Mouse (Mus musculus): Measurements from ENCODE around the gene Tes3-ps. TPM values are rescaled to one million over a fixed set of nuclear protein-coding genes. Genes with fewer than 3 reads are reported as not detected.

Tes3-ps gene
- total and polyA plus RNA-seq, 3 experiments, result 0.31 to 0.68 TPM; not detected in 1

DNA sequence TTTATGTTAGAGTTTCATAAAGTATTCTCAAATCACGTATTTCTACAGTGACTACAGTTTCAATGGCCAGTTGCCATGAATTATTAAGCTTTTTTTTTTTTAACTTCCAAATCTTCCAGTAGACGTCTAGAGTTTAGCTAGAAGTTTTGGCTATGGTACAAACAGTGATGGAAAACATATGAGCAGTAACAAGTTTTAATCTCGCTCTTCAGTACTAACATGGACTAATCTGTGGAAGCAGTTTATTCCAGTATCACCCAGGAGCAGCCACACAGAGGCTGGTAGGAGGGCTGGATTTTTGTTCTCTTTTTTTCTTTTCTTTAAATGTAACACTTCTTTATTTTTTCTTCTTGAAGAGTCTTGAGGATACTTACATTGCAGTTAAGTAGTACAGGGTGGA is 51.2 kb downstream of the Tes3-ps start, which contains the start of gene Aspn:
TSS of gene Aspn (plus strand) at position 165 of the 400 bp plus-strand sequence.
- Histone ChIP-seq H3K4me1 (ENCODE audit: control insufficient read depth in 1 of 2, insufficient read depth in 2 of 2, low read length in 2 of 2) (no peaks in the 10 kb centered on the region), H3K9ac (ENCODE audit: control insufficient read depth, low read depth, low read length, poor library complexity, severe bottlenecking) (no peak within 1 kb of the TSS), H3K4me3 (ENCODE audit: control insufficient read depth in 1 of 2, insufficient read depth in 1 of 2, low read depth in 2 of 2, low read length in 2 of 2) (no peak within 1 kb of the TSS), H3K79me2 (ENCODE audit: control insufficient read depth, insufficient read depth, low read length, poor library complexity) (no peaks in the 10 kb centered on the region), H3K27ac (ENCODE audit: control insufficient read depth, low read depth, low read length) (no peak within 1 kb of the TSS), H3K9me3 (replicated peaks; ENCODE audit: insufficient read depth, low read length) (no peaks in the 10 kb centered on the region), H3K36me3 (ENCODE audit: control insufficient read depth in 1 of 2, insufficient read depth in 2 of 2, low read length in 2 of 2) (no peaks in the 10 kb centered on the region), H3K27me3 (ENCODE audit: control insufficient read depth in 1 of 2, insufficient read depth in 2 of 2, low read length in 2 of 2) (no peaks in the 10 kb centered on the region)
- DNase-seq (ENCODE audit: low read depth, low spot score), result no peak
- TF ChIP-seq NELFE (IDR thresholded peaks at IDR 0.05; ENCODE audit: low read depth, low read length) (no peak), HCFC1 (IDR thresholded peaks at IDR 0.05; ENCODE audit: low read depth, low read length) (no peak), ETS1 (IDR thresholded peaks at IDR 0.05; ENCODE audit: low read depth, low read length) (no peak), ZMIZ1 (IDR thresholded peaks at IDR 0.05; ENCODE audit: low read depth, low read length) (no peak), UBTF (IDR thresholded peaks at IDR 0.05; ENCODE audit: borderline replicate concordance, insufficient read depth, low read depth, low read length) (no peak), POLR2AphosphoS5 (IDR thresholded peaks at IDR 0.05; ENCODE audit: borderline replicate concordance, low read depth, low read length) (no peak), GABPA (IDR thresholded peaks at IDR 0.05; ENCODE audit: low read depth, low read length) (no peak), USF2 (IDR thresholded peaks at IDR 0.05; ENCODE audit: borderline replicate concordance in 1 of 2, insufficient read depth in 1 of 2, low read depth in 1 of 2, low read length in 2 of 2) (no peak), E2F4 (IDR thresholded peaks at IDR 0.05; ENCODE audit: borderline replicate concordance, low read depth, low read length) (no peak), MYB (IDR thresholded peaks at IDR 0.05; ENCODE audit: low read depth, low read length) (no peak), CHD1 (IDR thresholded peaks at IDR 0.05; ENCODE audit: low read depth, low read length) (no peak), MAZ (IDR thresholded peaks at IDR 0.05; ENCODE audit: low read depth, low read length) (no peak), EP300 (IDR thresholded peaks at IDR 0.05; ENCODE audit: low read depth in 1 of 2, low read length in 2 of 2) (no peak), NRF1 (IDR thresholded peaks at IDR 0.05; ENCODE audit: insufficient read depth, low read depth, low read length, poor library complexity, severe bottlenecking) (no peak), POLR2AphosphoS2 (IDR thresholded peaks at IDR 0.05; ENCODE audit: low read length) (no peak)

DNA sequence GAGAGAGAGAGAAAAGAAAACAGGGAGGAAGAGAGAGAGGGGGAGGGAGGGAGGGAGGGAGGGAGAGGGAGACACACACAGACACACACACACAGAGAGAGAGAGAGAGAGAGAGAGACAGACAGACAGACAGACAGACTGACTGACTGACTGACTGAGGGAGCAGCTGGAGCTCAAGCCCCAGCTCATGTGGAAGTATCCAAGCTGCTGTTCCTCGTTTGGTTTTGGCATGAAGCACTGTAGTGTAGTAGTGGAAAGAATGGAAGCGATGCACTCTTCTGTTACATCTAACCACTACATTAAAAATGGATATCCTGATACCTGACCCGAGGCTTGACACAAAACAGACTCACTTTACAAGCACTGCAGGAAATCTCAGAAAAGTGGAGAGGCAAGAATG is 52.5 kb downstream of the Tes3-ps start:
- H3K27me3 ChIP-seq (ENCODE audit: control insufficient read depth in 1 of 2, insufficient read depth in 2 of 2, low read length in 2 of 2), result no peaks in the 10 kb centered on the region
- TF ChIP-seq TBP (IDR thresholded peaks at IDR 0.05; ENCODE audit: low read depth, low read length) (no peak), RCOR1 (IDR thresholded peaks at IDR 0.05; ENCODE audit: low read depth, low read length) (no peak), SMC3 (IDR thresholded peaks at IDR 0.05; ENCODE audit: low read depth, low read length) (no peak)
- H3K9me3 ChIP-seq (replicated peaks; ENCODE audit: insufficient read depth, low read length), result no peaks in the 10 kb centered on the region
- H3K4me3 ChIP-seq (ENCODE audit: control insufficient read depth in 1 of 2, insufficient read depth in 1 of 2, low read depth in 2 of 2, low read length in 2 of 2), result no peak overlapping the region
- H3K27ac ChIP-seq (ENCODE audit: control insufficient read depth, low read depth, low read length), result no peak overlapping the region
- H3K36me3 ChIP-seq (ENCODE audit: control insufficient read depth in 1 of 2, insufficient read depth in 2 of 2, low read length in 2 of 2), result no peaks in the 10 kb centered on the region
- H3K79me2 ChIP-seq (ENCODE audit: control insufficient read depth, insufficient read depth, low read length, poor library complexity), result no peaks in the 10 kb centered on the region
- no peak for DNase-seq (ENCODE audit: low read depth, low spot score)
- no peaks in the 10 kb centered on the region for H3K4me1 ChIP-seq (ENCODE audit: control insufficient read depth in 1 of 2, insufficient read depth in 2 of 2, low read length in 2 of 2)
- no peak overlapping the region for H3K9ac ChIP-seq (ENCODE audit: control insufficient read depth, low read depth, low read length, poor library complexity, severe bottlenecking)

Other genes with a start within 250 kb of the Tes3-ps start
- gene Susd3, start 244.6 kb upstream of the Tes3-ps start, total RNA-seq (2012; rRNA removed), result 12.5 and 16.2 TPM in 2 replicates
- 10 to 100 TPM in 1 of 2 experiments, not detected in 1; 10.8 TPM for gene Susd3, start 244.6 kb upstream of the Tes3-ps start, polyA plus RNA-seq (2012; ENCODE audit: insufficient read depth in 1 of 2, insufficient read length in 2 of 2, low read depth in 1 of 2, low replicate concordance in 2 of 2, missing spikeins in 1 of 2)
- gene Fgd3, start 173.0 kb upstream of the Tes3-ps start, total RNA-seq (2012; rRNA removed), result 5.0 and 6.7 TPM in 2 replicates
- 1 to 10 TPM in 1 of 2 experiments, not detected in 1; 6.9 TPM for gene Fgd3, start 173.0 kb upstream of the Tes3-ps start, polyA plus RNA-seq (2012; ENCODE audit: insufficient read depth in 1 of 2, insufficient read length in 2 of 2, low read depth in 1 of 2, low replicate concordance in 2 of 2, missing spikeins in 1 of 2)
- gene Bicd2, start 151.7 kb upstream of the Tes3-ps start, total RNA-seq (2012; rRNA removed), result 18.0 and 21.8 TPM in 2 replicates
- gene Bicd2, start 151.7 kb upstream of the Tes3-ps start, polyA plus RNA-seq (2012; ENCODE audit: insufficient read depth in 1 of 2, insufficient read length in 2 of 2, low read depth in 1 of 2, low replicate concordance in 2 of 2, missing spikeins in 1 of 2), result 10 to 100 TPM in 1 of 2 experiments, not detected in 1; 22.6 TPM
- 18.5 and 19.6 TPM in 2 replicates for gene Ippk, start 72.1 kb upstream of the Tes3-ps start, total RNA-seq (2012; rRNA removed)
- gene Ippk, start 72.1 kb upstream of the Tes3-ps start, polyA plus RNA-seq (2012; ENCODE audit: insufficient read depth in 1 of 2, insufficient read length in 2 of 2, low read depth in 1 of 2, low replicate concordance in 2 of 2, missing spikeins in 1 of 2), result 10 to 100 TPM in 1 of 2 experiments, not detected in 1; 14.0 TPM
- gene Ecm2, start 11.5 kb downstream of the Tes3-ps start, total RNA-seq (2012; rRNA removed), result 0.04 and 0.07 TPM in 2 replicates
- under 1 TPM in 1 of 2 experiments, not detected in 1; 0.08 TPM for gene Ecm2, start 11.5 kb downstream of the Tes3-ps start, polyA plus RNA-seq (2012; ENCODE audit: insufficient read depth in 1 of 2, insufficient read length in 2 of 2, low read depth in 1 of 2, low replicate concordance in 2 of 2, missing spikeins in 1 of 2)
- gene Aspn, start 51.1 kb downstream of the Tes3-ps start, total RNA-seq (2012; rRNA removed), result not detected in 2 replicates
- gene Aspn, start 51.1 kb downstream of the Tes3-ps start, polyA plus RNA-seq (2012; ENCODE audit: insufficient read depth in 1 of 2, insufficient read length in 2 of 2, low read depth in 1 of 2, low replicate concordance in 2 of 2, missing spikeins in 1 of 2), result under 1 TPM in 1 of 2 experiments, not detected in 1; 0.04 TPM
- gene Omd, start 89.1 kb downstream of the Tes3-ps start, total RNA-seq (2012; rRNA removed), result 0.04 and 0.13 TPM in 2 replicates
- gene Omd, start 89.1 kb downstream of the Tes3-ps start, polyA plus RNA-seq (2012; ENCODE audit: insufficient read depth in 1 of 2, insufficient read length in 2 of 2, low read depth in 1 of 2, low replicate concordance in 2 of 2, missing spikeins in 1 of 2), result 1 to 10 TPM in 1 of 2 experiments, not detected in 1; 4.1 TPM
- 0.04 TPM in 1 of 2 replicates, not detected in the other for gene Ogn, start 114.7 kb downstream of the Tes3-ps start, total RNA-seq (2012; rRNA removed)
- under 1 TPM in 1 of 2 experiments, not detected in 1; 0.06 TPM for gene Ogn, start 114.7 kb downstream of the Tes3-ps start, polyA plus RNA-seq (2012; ENCODE audit: insufficient read depth in 1 of 2, insufficient read length in 2 of 2, low read depth in 1 of 2, low replicate concordance in 2 of 2, missing spikeins in 1 of 2)
- gene Cenpp, start 159.5 kb downstream of the Tes3-ps start, total RNA-seq (2012; rRNA removed), result 16.2 and 17.9 TPM in 2 replicates
- gene Cenpp, start 159.5 kb downstream of the Tes3-ps start, polyA plus RNA-seq (2012; ENCODE audit: insufficient read depth in 1 of 2, insufficient read length in 2 of 2, low read depth in 1 of 2, low replicate concordance in 2 of 2, missing spikeins in 1 of 2), result 10 to 100 TPM in 1 of 2 experiments, not detected in 1; 13.2 TPM
- 23.6 and 26.2 TPM in 2 replicates for gene Nol8, start 159.8 kb downstream of the Tes3-ps start, total RNA-seq (2012; rRNA removed)
- gene Nol8, start 159.8 kb downstream of the Tes3-ps start, polyA plus RNA-seq (2012; ENCODE audit: insufficient read depth in 1 of 2, insufficient read length in 2 of 2, low read depth in 1 of 2, low replicate concordance in 2 of 2, missing spikeins in 1 of 2), result 100 to 1,000 TPM in 1 of 2 experiments, 10 to 100 TPM in 1; 20.1 to 484 TPM
- 86.4 and 115 TPM in 2 replicates for gene Iars, start 188.8 kb downstream of the Tes3-ps start, total RNA-seq (2012; rRNA removed)
- 1,000 to 10,000 TPM in 1 of 2 experiments, 100 to 1,000 TPM in 1; 178 to 4,419 TPM for gene Iars, start 188.8 kb downstream of the Tes3-ps start, polyA plus RNA-seq (2012; ENCODE audit: insufficient read depth in 1 of 2, insufficient read length in 2 of 2, low read depth in 1 of 2, low replicate concordance in 2 of 2, missing spikeins in 1 of 2)